Mouse (Mus musculus) lung, embryonic 14.5 days (tissue): Measurements from ENCODE around the gene Sept1. TPM values are rescaled to one million over a fixed set of nuclear protein-coding genes. Genes with fewer than 3 reads are reported as not detected.

ENCODE experiments used
- ATAC-seq: fragments of 200-750 bp; cut with Nextera tagmentation; 2 replicates; pipeline ENCODE4 v1.8.0; 2017; ENCODE audit warnings: mild to moderate bottlenecking, moderate TSS enrichment, moderate library complexity; ENCODE audit not compliant: insufficient read depth
- DNase-seq: peaks from one replicate; pipeline ENCODE4 v3.0.0-alpha.2; 2015
- H3K27ac ChIP-seq: fragments of 300-500 bp; sonication (generic); 2 replicates; pipeline ENCODE4 v1.5.1; 2014; ENCODE audit warnings: low read depth, mild to moderate bottlenecking, moderate library complexity
- H3K27me3 ChIP-seq: fragments of 300-500 bp; sonication (generic); 2 replicates; pipeline ENCODE4 v1.6.1; 2014; ENCODE audit warnings: low read length, control low read depth; ENCODE audit not compliant: insufficient read depth
- H3K36me3 ChIP-seq: fragments of 300-500 bp; sonication (generic); 2 replicates; pipeline ENCODE4 v1.6.1; 2014; ENCODE audit warnings: control low read depth; ENCODE audit not compliant: insufficient read depth
- H3K4me1 ChIP-seq: fragments of 300-500 bp; sonication (generic); 2 replicates; pipeline ENCODE4 v1.6.1; 2014; ENCODE audit warnings: antibody characterized with exemption, control low read depth; ENCODE audit not compliant: insufficient read depth
- H3K4me2 ChIP-seq: fragments of 300-500 bp; sonication (generic); 2 replicates; pipeline ENCODE4 v1.6.1; 2014; ENCODE audit warnings: mild to moderate bottlenecking
- H3K4me3 ChIP-seq: fragments of 300-500 bp; sonication (generic); 2 replicates; pipeline ENCODE4 v1.5.1; 2014; ENCODE audit warnings: low read depth, low read length
- H3K9ac ChIP-seq: fragments of 300-500 bp; sonication (generic); 2 replicates; pipeline ENCODE4 v1.6.1; 2014
- H3K9me3 ChIP-seq: fragments of 300-500 bp; sonication (generic); 2 replicates; pipeline ENCODE4 v1.6.1; 2016; ENCODE audit warnings: low read depth, low read length, control low read depth
- CTCF ChIP-seq: IDR thresholded peaks from 2 replicates; pipeline ENCODE4 v1.5.1; 2016; ENCODE audit warnings: antibody characterized with exemption, low read depth
- WGBS: fragments of 180-500 bp; shearing (Covaris S2); extraction: QIAGEN DNeasy Blood & Tissue Kit; methylation state at CpG from one replicate; pipeline ENCODE4 v1.1.7; 2014; 5-methylcytosine and 5-hydroxymethylcytosine counted together
- polyA plus RNA-seq: library from polyadenylated mRNA; unstranded; fragments of >200 nt; fragmentation: Nextera tagmentation; extraction: Ambion mirVana; gene quantifications from 2 replicates; pipeline ENCODE4 v1.2.1, GENCODE M21; 2014

The Sept1 gene
- 20.1 and 20.3 TPM in 2 replicates for polyA plus RNA-seq

GRCm38 (mm10) chr7:127232622-127233367 lies at the start of gene Sept1, which contains the start of gene Zfp553:
Gene Sept1, minus strand, starts transcription at chr7:127233130.
Gene Zfp553, plus strand, starts transcription at chr7:127233061.
- Histone ChIP-seq H3K27ac (peak within 1 kb of the TSS; percentile 96), H3K4me2 (peak within 1 kb of the TSS; percentile 70), H3K36me3 (peaks cover 49% of the 10 kb centered on the region), H3K4me3 (peak within 1 kb of the TSS; percentile 97), H3K27me3 (no peaks in the 10 kb centered on the region), H3K9ac (peak within 1 kb of the TSS; percentile 80), H3K4me1 (no peaks in the 10 kb centered on the region), H3K9me3 (no peaks in the 10 kb centered on the region)
- WGBS, result under 1% methylated on average over 63 of the region's 64 CpGs
- no peak for TF ChIP-seq CTCF
- DNase-seq (peak; percentile 92), ATAC-seq (peak; percentile 92)

- H3K27me3 ChIP-seq, result no peaks in the 10 kb centered on the region
- no peaks in the 10 kb centered on the region; the same call in 1 of the 2 replicates for H3K9me3 ChIP-seq
- no peak for ATAC-seq
- H3K4me1 ChIP-seq, result no peaks in the 10 kb centered on the region
- no peak overlapping the region for H3K4me3 ChIP-seq
- 74% methylated on average over 2 of the region's 2 CpGs for WGBS
- no peak for DNase-seq
- no peak overlapping the region for H3K4me2 ChIP-seq
- no peak overlapping the region for H3K9ac ChIP-seq
- no peak overlapping the region for H3K27ac ChIP-seq
- no peak for TF ChIP-seq CTCF
- H3K36me3 ChIP-seq, result no peaks in the 10 kb centered on the region
Measured at GRCm38 (mm10) chr7:127282190-127282589, 49.3 kb upstream of the Sept1 start.

- no peak for ATAC-seq
- no peaks in the 10 kb centered on the region for H3K9me3 ChIP-seq
- H3K36me3 ChIP-seq, result no peaks in the 10 kb centered on the region
- H3K4me3 ChIP-seq, result no peak overlapping the region
- H3K4me2 ChIP-seq, result no peak overlapping the region
- H3K27me3 ChIP-seq, result no peaks in the 10 kb centered on the region
- no peaks in the 10 kb centered on the region for H3K4me1 ChIP-seq
- no peak overlapping the region for H3K27ac ChIP-seq
- 44% methylated on average over 4 of the region's 4 CpGs for WGBS
- no peak for DNase-seq
- no peak for TF ChIP-seq CTCF
- no peak overlapping the region for H3K9ac ChIP-seq
Measured at GRCm38 (mm10) chr7:127281114-127281513, 48.2 kb upstream of the Sept1 start.

- no peaks in the 10 kb centered on the region for H3K4me1 ChIP-seq
- no peaks in the 10 kb centered on the region for H3K27me3 ChIP-seq
- TF ChIP-seq CTCF, result no peak
- WGBS, result 35% methylated on average over 3 of the region's 3 CpGs
- no peak overlapping the region for H3K4me2 ChIP-seq
- H3K27ac ChIP-seq, result no peak overlapping the region
- ATAC-seq, result no peak
- DNase-seq, result no peak
- H3K9me3 ChIP-seq, result no peaks in the 10 kb centered on the region
- H3K36me3 ChIP-seq, result no peaks in the 10 kb centered on the region
- no peak overlapping the region for H3K9ac ChIP-seq
- no peak overlapping the region for H3K4me3 ChIP-seq
Measured at GRCm38 (mm10) chr7:127280092-127280491, 47.2 kb upstream of the Sept1 start.

- no peaks in the 10 kb centered on the region for H3K9me3 ChIP-seq
- 0 out of 2 replicates have a peak, but pooled peaks cover 3% of the 10 kb centered on the region for H3K4me1 ChIP-seq
- H3K4me2 ChIP-seq, result no peak overlapping the region
- H3K27me3 ChIP-seq, result no peaks in the 10 kb centered on the region
- no peak overlapping the region for H3K4me3 ChIP-seq
- WGBS, result 18% methylated on average over 8 of the region's 8 CpGs
- ATAC-seq (no peak), DNase-seq (peak; percentile 76)
- peak; percentile 69 for TF ChIP-seq CTCF
- H3K27ac ChIP-seq, result no peak overlapping the region
- H3K36me3 ChIP-seq, result no peaks in the 10 kb centered on the region
- no peak overlapping the region for H3K9ac ChIP-seq
Measured at GRCm38 (mm10) chr7:127278311-127278710, 45.4 kb upstream of the Sept1 start.

- ATAC-seq (no peak), DNase-seq (no peak)
- H3K27ac ChIP-seq, result no peak overlapping the region
- no peak for TF ChIP-seq CTCF
- no peaks in the 10 kb centered on the region for H3K27me3 ChIP-seq
- H3K4me1 ChIP-seq, result 0 out of 2 replicates have a peak, but pooled peaks cover 3% of the 10 kb centered on the region
- H3K9ac ChIP-seq, result no peak overlapping the region
- WGBS, result 38% methylated on average over 5 of the region's 5 CpGs
- H3K9me3 ChIP-seq, result no peaks in the 10 kb centered on the region
- H3K36me3 ChIP-seq, result 0 out of 2 replicates have a peak, but pooled peaks cover 4% of the 10 kb centered on the region
- no peak overlapping the region for H3K4me3 ChIP-seq
- no peak overlapping the region for H3K4me2 ChIP-seq
Measured at GRCm38 (mm10) chr7:127276519-127276961, 43.6 kb upstream of the Sept1 start.
